Mouse (Mus musculus) liver, postnatal 0 days (tissue): ENCODE results near the gene Nos2.

ENCODE experiments used
- CTCF ChIP-seq: sonication (generic); IDR thresholded peaks from 2 replicates; pipeline ENCODE4 v1.5.1; 2016; ENCODE audit warnings: antibody characterized with exemption, low read depth
- EP300 ChIP-seq: IDR thresholded peaks from 2 replicates; pipeline ENCODE4 v1.6.1; 2016; ENCODE audit warnings: antibody characterized with exemption, low read depth, mild to moderate bottlenecking

- TF ChIP-seq CTCF (no peak), EP300 (no peak)
These were observed 842 bp upstream of the Nos2 start for GRCm38 (mm10) chr11:78919745-78920144.
